Mouse (Mus musculus): ENCODE measurements around the gene Hist1h2ak. TPM values are rescaled to one million over a fixed set of nuclear protein-coding genes. Genes with fewer than 3 reads are reported as not detected.

Gene Hist1h2ak
- 79.0 and 135 TPM in 2 replicates for total RNA-seq (2015)
- 1,123 and 1,182 TPM in 2 replicates for total RNA-seq (2017)

DNA sequence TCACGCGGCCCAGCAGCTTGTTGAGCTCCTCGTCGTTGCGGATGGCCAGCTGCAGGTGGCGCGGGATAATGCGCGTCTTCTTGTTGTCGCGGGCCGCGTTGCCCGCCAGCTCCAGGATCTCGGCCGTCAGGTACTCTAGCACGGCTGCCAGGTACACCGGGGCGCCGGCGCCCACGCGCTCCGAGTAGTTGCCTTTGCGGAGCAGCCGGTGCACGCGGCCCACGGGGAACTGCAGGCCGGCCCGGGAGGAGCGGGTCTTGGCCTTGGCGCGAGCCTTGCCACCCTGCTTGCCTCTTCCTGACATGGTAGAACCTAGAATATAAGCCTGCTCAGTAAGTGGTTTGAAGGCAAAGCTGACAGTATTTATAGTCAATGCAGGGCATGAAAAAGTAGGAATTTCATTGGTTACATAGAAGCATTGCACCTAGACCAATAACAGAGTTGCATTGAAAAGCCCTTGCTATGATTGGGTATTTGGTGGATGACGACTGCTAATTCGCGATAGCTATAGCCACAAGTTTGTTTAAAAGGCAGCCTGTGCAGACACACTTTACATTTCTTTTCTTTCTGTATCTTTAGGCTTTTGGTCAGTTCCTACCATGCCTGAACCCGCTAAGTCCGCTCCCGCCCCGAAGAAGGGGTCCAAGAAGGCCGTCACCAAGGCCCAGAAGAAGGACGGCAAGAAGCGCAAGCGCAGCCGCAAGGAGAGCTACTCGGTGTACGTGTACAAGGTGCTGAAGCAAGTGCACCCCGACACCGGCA is at the start of gene Hist1h2ak, which contains the start of gene Hist1h2bn:
Hist1h2ak (minus strand) TSS at position 304 of the 762 bp plus-strand sequence.
Hist1h2bn (plus strand) TSS at position 600 of the 762 bp plus-strand sequence.
- ATAC-seq (replicated peaks; ENCODE audit: poor library complexity) = peak; percentile 74

DNA sequence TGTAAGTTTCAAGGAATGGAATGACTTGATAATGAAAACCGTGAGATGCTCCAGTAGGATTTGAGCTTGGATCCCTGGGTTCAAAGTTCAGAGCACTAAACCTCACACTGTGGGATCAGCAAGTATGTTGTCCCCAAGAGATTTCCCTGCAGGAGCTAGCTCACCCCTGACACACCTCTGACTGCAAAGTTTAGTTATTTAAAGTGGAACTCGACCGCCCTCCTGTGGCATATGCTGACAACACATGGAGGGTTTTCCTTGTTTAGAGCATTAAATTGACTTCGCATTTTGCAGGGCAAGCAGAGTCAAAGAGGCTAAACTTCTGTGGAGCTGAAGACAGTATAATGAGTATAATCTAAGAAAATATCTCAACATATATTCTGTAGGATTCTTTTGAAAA is 49.4 kb upstream of the Hist1h2ak start:
- peak; percentile 99 for ATAC-seq (replicated peaks; ENCODE audit: poor library complexity)

DNA sequence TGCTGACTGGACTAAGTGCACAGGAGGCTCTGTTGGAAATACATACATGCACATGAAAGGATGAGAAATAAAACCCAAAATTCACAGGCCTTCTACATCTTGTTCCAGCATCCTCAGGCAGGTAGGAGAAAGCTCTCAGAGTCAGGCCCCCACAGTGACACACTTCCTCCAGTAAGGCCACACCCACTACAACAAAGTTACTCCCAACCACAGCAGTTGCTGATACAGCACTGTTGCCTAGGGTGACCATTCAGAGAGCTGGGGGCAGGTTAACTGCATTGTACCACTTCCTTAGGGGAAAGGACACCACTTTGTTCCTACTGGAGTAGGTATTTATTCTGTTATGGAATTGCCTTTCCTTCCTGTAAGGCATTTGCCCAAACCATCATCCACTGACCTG is 43.5 kb upstream of the Hist1h2ak start:
- peak; percentile 98 for ATAC-seq (replicated peaks; ENCODE audit: poor library complexity)

DNA sequence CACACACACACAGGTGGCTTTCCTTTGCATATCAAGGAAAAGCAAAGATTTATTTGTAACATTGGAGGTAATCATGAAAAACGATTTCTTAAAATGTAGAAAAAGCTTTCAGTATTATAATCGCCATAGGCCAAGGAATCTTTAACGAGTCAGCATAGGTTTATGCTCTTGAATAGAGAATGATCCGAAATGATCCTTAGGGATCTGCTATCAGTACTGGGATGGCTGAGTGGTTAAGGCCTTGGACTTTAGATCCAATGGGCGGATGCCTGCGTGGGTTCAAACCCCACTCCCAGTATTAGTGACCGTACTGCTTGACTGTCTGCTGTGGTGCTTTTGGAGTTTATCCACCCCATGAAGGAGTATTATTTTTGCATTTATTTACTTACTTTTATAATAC is 42.0 kb upstream of the Hist1h2ak start:
- ATAC-seq (replicated peaks; ENCODE audit: poor library complexity) = no peak

DNA sequence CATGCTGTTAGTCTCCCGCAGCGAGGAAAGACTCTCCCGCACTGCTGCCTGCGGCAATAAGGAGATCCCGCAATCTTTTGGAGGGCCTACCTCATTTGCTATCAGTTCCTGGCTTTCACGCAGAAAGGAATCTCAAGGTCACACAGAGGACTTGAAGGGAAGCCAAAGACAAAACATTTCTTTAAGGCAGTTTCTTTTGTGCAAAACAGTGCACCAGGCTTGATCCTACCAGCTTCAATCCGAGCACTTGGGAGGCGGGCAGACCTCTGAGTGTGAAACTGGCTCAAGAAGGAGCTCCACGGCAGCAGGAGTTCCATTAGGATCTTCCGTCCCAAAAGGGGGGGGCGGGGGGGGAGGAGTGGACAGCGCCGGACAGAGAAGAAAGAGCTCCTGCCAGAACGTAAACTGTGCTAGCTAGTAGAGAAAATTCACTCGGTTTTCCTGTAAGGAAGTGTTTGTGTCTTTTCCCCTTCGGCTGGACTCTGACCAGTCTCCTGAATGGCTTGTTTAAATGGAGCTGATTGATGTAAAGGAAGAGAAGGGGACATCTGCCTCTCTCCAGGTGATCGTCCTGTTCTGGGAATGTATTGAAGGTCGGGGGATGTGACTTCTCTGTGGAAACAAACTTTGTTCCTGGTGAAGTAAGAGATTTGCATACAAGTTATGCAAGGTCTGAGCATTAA is 37.1 kb upstream of the Hist1h2ak start:
- no peak for ATAC-seq (replicated peaks; ENCODE audit: poor library complexity)

DNA sequence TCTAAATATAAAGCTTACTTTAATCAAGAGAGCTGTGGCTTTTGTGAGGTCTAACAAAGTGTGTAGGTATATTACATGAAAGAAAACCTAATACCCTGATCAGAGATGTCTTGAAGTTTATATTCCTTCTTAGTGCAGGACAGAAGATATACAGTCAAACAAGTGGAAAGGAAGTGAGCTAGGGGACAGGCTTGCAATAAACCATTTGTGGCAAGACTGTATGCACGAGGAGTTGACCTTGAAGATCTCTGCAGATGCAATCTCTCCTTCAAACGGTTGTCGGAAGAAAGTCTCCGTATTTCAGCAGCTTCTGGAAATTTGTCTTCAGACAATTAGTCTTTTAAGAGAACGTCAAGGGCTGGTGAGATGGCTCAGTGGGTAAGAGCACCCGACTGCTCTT is 36.3 kb upstream of the Hist1h2ak start:
- no peak for ATAC-seq (replicated peaks; ENCODE audit: poor library complexity)

DNA sequence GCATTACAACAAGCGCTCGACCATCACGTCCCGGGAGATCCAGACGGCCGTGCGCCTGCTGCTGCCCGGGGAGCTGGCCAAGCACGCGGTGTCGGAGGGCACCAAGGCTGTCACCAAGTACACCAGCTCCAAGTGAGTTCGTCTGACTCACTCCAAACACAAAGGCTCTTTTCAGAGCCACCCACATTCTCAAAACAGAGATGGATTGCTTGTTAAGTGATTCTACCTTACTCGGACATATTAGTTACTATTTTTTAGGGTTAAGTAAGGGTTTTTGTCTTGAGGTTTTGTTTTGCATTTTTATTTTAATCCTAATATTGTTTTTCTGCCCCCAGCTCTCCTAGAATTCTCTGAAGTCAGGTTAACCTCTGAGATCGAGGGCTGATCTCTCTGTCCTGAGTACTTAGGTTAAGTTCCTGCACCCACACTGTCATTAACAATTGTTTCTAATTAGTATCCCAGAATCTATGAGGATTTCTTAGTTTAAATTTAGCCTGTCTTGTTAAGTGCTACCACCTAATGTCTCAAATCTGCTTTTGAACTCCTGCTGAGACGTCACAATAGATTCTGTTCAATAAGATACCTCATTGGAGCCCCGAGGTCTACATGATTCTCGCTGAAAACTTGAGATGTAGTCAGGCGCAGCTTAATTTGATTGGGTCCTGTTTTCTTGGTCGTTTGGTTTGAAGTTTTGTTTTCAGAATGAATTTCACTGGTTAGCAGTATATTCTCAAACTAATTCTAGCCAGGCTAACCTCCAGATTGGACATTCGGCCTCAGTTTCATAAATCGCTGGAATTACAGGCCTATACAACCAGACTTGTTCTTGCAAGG is 34.4 kb upstream of the Hist1h2ak start:
- ATAC-seq (replicated peaks; ENCODE audit: poor library complexity) = no peak

DNA sequence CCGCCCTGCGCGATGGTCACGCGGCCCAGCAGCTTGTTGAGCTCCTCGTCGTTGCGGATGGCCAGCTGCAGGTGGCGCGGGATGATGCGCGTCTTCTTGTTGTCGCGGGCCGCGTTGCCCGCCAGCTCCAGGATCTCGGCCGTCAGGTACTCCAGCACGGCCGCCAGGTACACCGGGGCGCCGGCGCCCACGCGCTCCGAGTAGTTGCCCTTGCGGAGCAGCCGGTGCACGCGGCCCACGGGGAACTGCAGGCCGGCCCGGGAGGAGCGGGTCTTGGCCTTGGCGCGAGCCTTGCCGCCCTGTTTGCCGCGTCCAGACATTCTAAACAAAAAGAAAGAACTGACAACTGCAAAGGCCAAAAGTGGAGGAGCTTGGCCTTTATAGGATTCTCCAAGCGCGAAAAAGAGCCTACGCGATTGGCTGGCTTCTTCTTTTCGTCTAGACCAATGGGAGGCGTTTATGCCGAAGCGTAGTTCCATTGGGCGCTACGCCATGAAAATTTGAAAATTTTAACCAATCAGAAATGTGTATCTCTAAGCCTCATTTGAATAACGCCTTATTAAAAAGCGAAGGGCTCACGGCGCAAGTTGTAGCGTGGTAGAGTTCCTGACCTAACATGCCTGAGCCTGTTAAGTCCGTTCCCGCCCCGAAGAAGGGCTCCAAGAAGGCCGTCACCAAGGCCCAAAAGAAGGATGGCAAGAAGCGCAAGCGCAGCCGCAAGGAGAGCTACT is 33.4 kb upstream of the Hist1h2ak start, which contains the start of the genes Hist1h2an and Hist1h2bp:
Hist1h2an (minus strand) TSS at position 320 of the 731 bp plus-strand sequence.
Hist1h2bp (plus strand) TSS at position 563 of the 731 bp plus-strand sequence.
- peak; percentile 76 for ATAC-seq (replicated peaks; ENCODE audit: poor library complexity)

DNA sequence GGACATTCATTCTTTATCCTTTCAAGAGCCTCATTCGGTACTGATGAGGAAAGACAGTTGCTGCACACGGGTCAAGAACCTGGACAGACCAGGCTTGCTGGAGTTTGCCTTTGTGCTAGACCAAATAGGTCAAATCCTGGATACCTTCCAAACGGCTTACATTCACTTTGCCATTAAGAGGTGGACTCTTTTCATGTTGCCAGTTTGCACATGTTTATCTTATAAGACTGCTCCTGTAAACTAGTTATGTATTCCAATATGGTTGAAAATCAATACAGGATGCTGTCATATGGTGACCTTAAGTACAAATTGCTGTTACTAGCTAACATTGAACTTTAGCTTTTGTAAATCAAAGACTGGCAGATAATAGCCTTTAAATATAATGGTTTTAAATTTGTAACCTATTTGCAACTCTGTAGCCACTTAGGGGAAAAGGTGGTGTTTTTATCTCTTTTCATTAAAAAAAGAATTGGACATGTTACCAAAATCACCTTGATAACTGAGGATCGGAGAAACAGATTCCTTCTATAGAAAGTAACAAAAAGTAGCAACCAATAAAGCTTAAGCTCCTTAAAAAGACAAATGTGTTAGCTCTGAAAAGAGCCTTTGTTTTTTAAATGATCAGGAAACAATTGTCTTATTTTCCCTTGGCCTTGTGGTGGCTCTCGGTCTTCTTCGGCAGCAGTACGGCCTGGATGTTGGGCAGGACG is 32.7 kb upstream of the Hist1h2ak start:
- ATAC-seq (replicated peaks; ENCODE audit: poor library complexity) = no peak

DNA sequence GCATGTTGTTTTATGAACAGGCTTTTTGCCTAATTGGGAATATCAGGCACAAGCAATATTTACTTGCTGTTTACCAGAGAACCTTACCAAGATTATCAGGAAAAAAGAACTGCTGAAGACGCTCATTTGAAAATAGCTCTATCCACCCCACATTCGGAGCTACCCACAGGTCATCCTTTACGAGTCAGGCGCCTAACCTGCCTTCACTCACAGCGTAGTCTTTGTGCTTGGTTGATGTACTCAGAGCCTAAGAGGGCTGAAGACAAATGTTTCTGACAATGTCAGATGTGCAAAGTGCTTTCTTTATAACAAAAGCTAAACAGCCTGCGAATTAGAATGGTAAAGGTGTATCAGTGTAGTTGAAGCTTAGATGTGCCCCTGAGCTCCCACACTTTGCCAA is 30.7 kb upstream of the Hist1h2ak start:
- no peak for ATAC-seq (replicated peaks; ENCODE audit: poor library complexity)

DNA sequence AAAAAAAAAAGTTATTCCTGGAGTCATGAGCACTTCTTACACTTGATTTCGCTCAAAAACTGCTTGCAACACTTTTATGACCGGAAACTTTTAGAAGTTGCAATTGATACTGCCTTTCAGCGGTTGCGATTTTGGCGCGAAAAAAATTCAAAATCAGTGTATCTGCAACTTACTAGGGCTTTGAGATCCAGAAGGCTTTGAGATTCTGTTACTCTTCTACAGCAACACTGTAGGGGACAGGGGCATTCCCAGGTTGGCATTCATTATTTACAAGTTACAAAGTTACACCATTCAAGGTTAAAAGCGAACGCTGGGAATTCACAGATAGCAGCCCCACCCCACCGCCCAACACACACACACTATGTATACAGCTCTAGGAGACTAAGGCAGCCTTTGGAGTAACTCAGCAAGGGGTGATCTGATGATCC is 30.1 kb upstream of the Hist1h2ak start:
- ATAC-seq (replicated peaks; ENCODE audit: poor library complexity) = no peak

DNA sequence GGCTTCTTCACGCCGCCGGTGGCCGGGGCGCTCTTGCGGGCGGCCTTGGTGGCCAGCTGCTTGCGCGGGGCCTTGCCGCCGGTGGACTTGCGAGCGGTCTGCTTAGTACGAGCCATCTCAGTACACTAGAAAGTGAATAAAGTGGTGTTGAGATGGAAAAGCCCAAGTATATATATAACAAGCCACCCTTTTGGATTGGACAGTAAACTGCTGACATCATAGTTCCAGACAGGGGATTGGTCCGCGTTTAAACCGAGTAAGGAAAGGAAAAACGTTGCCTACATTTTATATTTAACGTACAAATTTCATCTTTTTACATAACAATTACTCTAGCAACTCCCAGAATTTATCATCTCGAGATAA is 29.6 kb upstream of the Hist1h2ak start, which contains the start of gene Hist1h3i:
Hist1h3i (minus strand) TSS at position 116 of the 363 bp plus-strand sequence.
- ATAC-seq (replicated peaks; ENCODE audit: poor library complexity) = peak; percentile 23

DNA sequence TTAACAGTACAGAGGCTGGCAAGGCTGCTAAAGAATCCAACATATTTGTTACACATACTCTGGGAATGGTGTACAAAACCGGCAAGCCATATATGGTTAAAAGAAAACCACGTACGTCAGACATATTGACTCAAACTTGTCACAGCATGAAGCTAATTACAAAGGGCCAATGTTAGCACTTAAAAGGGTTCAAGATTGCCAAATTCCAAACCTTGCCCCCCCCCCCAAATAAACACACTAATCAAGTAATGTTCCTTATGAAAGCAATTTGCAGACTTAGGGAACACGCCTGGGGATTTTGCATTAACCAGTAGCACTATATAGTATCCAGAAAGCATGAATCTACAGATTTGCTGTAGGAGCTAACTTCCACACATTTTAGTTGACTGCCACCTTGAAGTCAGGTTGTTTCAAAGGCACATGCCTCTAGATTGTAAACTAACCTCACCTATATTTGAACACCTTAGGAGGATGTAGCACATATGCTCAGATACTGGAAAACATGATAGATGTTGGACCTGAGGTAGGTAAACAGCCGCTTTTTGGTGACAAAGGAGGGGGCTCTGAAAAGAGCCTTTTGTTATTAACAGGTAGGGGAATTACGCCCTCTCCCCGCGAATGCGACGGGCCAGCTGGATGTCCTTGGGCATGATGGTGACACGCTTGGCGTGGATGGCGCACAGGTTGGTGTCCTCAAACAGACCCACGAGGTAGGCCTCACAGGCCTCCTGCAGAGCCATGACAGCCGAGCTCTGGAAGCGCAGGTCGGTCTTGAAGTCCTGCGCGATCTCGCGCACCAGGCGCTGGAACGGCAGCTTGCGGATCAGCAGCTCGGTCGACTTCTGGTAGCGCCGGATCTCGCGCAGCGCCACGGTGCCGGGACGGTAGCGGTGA is 29.0 kb upstream of the Hist1h2ak start:
- ATAC-seq (replicated peaks; ENCODE audit: poor library complexity) = peak; percentile 1; the same call in 1 of the 2 replicates

DNA sequence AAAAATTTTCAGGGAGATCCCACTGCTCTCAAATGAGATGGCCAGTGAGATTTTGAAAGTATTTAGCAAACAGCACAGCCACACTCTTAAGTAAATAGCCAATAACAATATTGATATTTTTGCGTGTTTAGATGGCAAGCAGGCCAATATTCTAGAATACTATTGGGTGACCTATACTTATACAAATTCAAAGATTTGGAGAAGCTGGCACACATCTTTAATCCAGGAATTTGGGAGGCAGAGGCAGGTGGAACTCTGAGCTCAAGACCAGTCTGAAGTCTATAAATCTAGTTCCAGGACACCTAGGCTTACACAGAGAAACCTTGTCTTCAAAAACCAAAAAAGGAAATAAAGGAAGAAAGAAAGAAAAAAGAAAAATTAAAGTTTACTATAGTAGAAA is 28.0 kb upstream of the Hist1h2ak start:
- no peak for ATAC-seq (replicated peaks; ENCODE audit: poor library complexity)

DNA sequence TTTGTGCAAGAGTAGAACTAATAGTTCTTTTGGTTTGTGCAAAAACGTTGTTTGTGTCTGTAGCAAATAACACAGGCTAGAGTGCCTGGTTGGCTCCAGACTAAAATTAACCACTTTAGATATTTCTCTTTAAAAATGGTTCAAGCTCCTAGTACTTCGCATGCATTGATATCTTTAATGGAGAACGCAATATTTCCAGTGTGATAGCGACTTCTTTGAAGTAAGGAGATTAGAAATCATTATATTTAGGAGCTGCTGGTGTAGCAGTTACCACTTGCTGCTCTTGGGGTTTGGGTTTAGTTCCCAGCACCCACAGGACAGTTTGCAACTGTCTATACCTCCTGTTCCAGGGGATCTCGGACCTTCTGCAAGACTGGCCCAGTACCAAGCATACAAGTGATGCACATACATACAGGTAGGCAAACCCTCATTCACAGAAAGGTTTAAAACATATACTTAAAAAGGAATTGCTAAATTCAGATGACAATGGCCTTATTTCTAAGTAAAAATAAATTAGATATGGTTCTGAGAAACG is 27.5 kb upstream of the Hist1h2ak start:
- no peak for ATAC-seq (replicated peaks; ENCODE audit: poor library complexity)

DNA sequence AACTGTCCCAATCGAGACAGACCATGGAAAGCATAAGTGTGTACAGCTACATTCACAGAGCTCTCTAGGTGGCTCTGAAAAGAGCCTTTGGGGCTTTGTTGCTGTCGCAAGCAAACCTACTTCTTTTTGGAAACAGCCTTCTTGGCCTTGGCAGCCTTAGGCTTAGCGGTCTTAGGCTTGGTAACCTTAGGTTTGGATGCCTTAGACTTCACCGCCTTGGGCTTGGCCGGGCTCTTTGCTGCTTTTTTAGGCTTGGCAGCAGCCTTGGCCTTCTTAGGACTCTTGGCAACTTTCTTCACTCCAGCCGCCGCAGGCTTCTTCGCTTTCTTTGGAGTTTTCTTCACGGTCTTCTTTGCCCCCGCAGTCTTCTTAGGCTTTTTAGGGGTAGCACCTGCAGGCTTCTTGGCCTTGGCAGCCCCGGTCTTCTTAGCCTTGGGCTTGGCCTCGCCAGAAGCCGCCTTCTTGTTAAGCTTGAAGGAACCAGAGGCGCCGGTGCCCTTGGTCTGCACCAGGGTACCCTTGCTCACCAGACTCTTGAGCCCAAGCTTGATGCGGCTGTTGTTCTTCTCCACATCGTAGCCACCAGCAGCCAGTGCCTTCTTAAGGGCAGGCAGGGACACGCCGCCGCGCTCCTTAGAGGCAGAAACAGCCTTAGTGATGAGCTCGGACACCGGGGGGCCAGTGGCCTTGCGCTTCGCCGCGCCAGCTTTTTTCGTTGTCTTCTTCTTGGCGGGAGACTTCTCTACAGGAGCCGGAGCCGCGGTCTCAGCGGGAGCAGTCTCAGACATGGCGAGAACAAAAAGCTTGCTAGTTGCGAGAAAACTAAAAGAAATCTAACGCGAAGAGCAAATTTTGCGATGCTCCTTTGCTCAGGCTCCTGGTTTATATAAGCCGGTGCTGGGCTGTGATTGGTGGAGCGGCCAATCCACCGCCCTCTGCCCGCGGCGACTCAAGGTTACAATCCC is 26.4 kb upstream of the Hist1h2ak start, which contains the start of gene Hist1h1b:
Hist1h1b (minus strand) TSS at position 859 of the 965 bp plus-strand sequence.
- peak; percentile 56 for ATAC-seq (replicated peaks; ENCODE audit: poor library complexity)
